Mouse (Mus musculus) gastrocnemius, postnatal 25 days (tissue): ENCODE results near the gene Miga2. TPM values are rescaled to one million over a fixed set of nuclear protein-coding genes. Genes with fewer than 3 reads are reported as not detected.
A peak's percentile ranks its signal among the peaks of the same experiment; 100 is the strongest.
"Not testable (repeated sequence)": the region's sequence is repeated elsewhere in the genome, so short reads cannot be mapped to it uniquely, and the experiment has no call there.

Experiments
- DNase-seq: peaks from one replicate; pipeline ENCODE4 v3.0.0; 2022
- total RNA-seq, 2 experiments: library from RNA; stranded (reverse); gene quantifications; 1 replicate in 1 of 2; 2 replicates in 1 of 2; pipeline ENCODE4 v1.2.3; 2021

Gene Miga2
- total RNA-seq, 2 experiments from 2014 or later: 22.8 to 23.8 TPM

GRCm38 (mm10) chr2:30397986-30398512 is 34.0 kb downstream of the Miga2 start:
- DNase-seq: no peak

GRCm38 (mm10) chr2:30399191-30400171 is 35.4 kb downstream of the Miga2 start:
- DNase-seq: no peak

GRCm38 (mm10) chr2:30401581-30401980 is 37.5 kb downstream of the Miga2 start:
- no peak for DNase-seq

- peak; percentile 84 for DNase-seq
These were observed 38.4 kb downstream of the Miga2 start for GRCm38 (mm10) chr2:30402351-30402826.

- DNase-seq: no peak
These were observed 38.8 kb downstream of the Miga2 start for GRCm38 (mm10) chr2:30402843-30403242.

- DNase-seq: no peak
These were observed 39.8 kb downstream of the Miga2 start for GRCm38 (mm10) chr2:30403870-30404269.

- DNase-seq: no peak
These were observed 43.2 kb downstream of the Miga2 start for GRCm38 (mm10) chr2:30407221-30407620.

- no peak for DNase-seq
These were observed 43.7 kb downstream of the Miga2 start for GRCm38 (mm10) chr2:30407778-30408177.

GRCm38 (mm10) chr2:30408452-30409100 is 44.5 kb downstream of the Miga2 start:
- no peak for DNase-seq

- peak; percentile 80 for DNase-seq
These were observed 45.6 kb downstream of the Miga2 start for GRCm38 (mm10) chr2:30409454-30410176.

- no peak for DNase-seq
These were observed 49.3 kb downstream of the Miga2 start for GRCm38 (mm10) chr2:30413038-30413973.

GRCm38 (mm10) chr2:30414101-30414500 is 50.1 kb downstream of the Miga2 start:
- DNase-seq: no peak

- no peak for DNase-seq
These were observed 50.6 kb downstream of the Miga2 start for GRCm38 (mm10) chr2:30414681-30415080.

GRCm38 (mm10) chr2:30415157-30415935 is 51.3 kb downstream of the Miga2 start, which contains the start of gene Crat:
Crat (minus strand) TSS chr2:30415813.
- DNase-seq: peak; percentile 98

GRCm38 (mm10) chr2:30415936-30416648 is 52.1 kb downstream of the Miga2 start, which contains the start of gene Ptpa:
Ptpa (plus strand) TSS chr2:30416039.
- peak; percentile 91 for DNase-seq

- no peak for DNase-seq
These were observed 52.6 kb downstream of the Miga2 start for GRCm38 (mm10) chr2:30416649-30416965.

- not testable (repeated sequence) for DNase-seq
These were observed 53.1 kb downstream of the Miga2 start for GRCm38 (mm10) chr2:30417154-30417553.

GRCm38 (mm10) chr2:30417595-30418165 is 53.6 kb downstream of the Miga2 start:
- DNase-seq: no peak

GRCm38 (mm10) chr2:30418259-30418658 is 54.2 kb downstream of the Miga2 start:
- DNase-seq: no peak
